29 mouse cellular contexts compared by ENCODE assay signal in the genomic region with DNA sequence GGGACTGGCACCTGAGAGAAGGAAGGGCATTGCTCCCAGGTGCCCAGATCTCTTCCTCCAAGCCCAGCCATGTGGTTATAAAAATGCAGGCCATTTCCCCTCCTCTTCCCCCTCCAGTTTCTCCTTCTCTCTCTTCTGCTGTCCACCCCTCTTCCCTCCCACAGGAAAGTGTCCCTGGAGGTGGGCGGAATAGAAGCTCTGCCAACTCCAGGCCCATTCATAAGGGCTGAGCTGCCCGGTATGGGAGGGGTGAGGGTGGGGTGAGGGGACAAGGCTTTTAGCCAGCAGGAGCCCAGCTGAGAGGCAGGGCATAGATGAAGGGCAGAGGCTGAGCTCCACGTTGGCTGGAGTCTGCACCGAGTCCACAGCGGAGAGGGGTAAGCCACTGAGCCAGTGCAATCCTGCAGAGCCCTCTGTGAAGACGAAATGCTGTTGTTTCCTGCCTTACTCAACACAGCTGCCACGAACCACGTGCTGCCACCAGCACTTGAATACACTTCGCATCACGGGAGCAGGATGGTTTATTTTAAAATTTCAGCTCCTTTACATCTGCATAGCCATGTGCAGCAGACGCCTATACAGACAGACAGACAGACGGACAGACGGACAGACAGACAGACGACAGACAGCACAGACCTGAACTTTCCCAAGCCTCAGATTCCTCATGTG. TPM values are rescaled to one million over a fixed set of nuclear protein-coding genes. Genes with fewer than 3 reads are reported as not detected.
DNase-seq lines count a peak whose midpoint lies in the region; ATAC-seq lines count a peak whose summit lies in the region.
"Had no signal": no experiment of that assay in that cellular context is flagged by ENCODE, and none has a peak within 500 bp of the region (broad histone marks: within the 10 kb centered on the region; RNA-seq: fewer than 3 reads in every experiment).

No protein-coding gene starts in this region.

- 0 out of 2 replicates have a peak overlapping the region, but pooled peaks have one; percentile 4 for H3K27ac ChIP-seq in hindbrain, embryonic 15.5 days (replicated peaks)
- H3K27ac ChIP-seq in hindbrain, embryonic 13.5 days, result no peak overlapping the region
- H3K27ac ChIP-seq: heart, embryonic 13.5 days; limb, embryonic 15.5 days; liver, embryonic 15.5 days had no signal

- no peaks in the 10 kb centered on the region for H3K36me3 ChIP-seq in hindbrain, embryonic 15.5 days
- no peaks in the 10 kb centered on the region for H3K36me3 ChIP-seq in hindbrain, embryonic 13.5 days
- H3K36me3 ChIP-seq: heart, embryonic 13.5 days; limb, embryonic 15.5 days; liver, embryonic 15.5 days had no signal

- peak; percentile 35; the same call in 1 of the 2 replicates for ATAC-seq in hindbrain, embryonic 15.5 days (ENCODE audit: low FRiP score, low read depth)
- no peak for ATAC-seq in hindbrain, embryonic 13.5 days (ENCODE audit: low FRiP score)
- ATAC-seq: CD4-positive, CD25-positive, alpha-beta regulatory T cell, adult 4 months; forebrain, embryonic 14.5 days had no signal

- no peaks in the 10 kb centered on the region for H3K9me3 ChIP-seq in hindbrain, embryonic 15.5 days
- no peaks in the 10 kb centered on the region for H3K9me3 ChIP-seq in hindbrain, embryonic 13.5 days
- H3K9me3 ChIP-seq: heart, embryonic 13.5 days; limb, embryonic 15.5 days; liver, embryonic 15.5 days had no signal

- H3K4me1 ChIP-seq in hindbrain, embryonic 15.5 days (replicated peaks), result peaks cover 29% of the 10 kb centered on the region
- H3K4me1 ChIP-seq in hindbrain, embryonic 13.5 days (replicated peaks), result peaks cover 31% of the 10 kb centered on the region
- H3K4me1 ChIP-seq: liver, embryonic 15.5 days had no signal

- whole genome bisulfite sequencing in hindbrain, embryonic 15.5 days, result 62% methylated on average over 14 of the region's 14 CpGs
- 72% methylated on average over 14 of the region's 14 CpGs for WGBS in hindbrain, embryonic 13.5 days

- no peak overlapping the region for H3K4me3 ChIP-seq in hindbrain, embryonic 15.5 days
- H3K4me3 ChIP-seq in hindbrain, embryonic 13.5 days, result no peak overlapping the region
- H3K4me3 ChIP-seq: heart, embryonic 13.5 days; limb, embryonic 15.5 days; liver, embryonic 15.5 days had no signal

- peak; percentile 39 for DNase-seq in adrenal gland, postnatal 14 days
- DNase-seq in adrenal gland, adult 8-10 months, result no peak
- peak; percentile 18 for DNase-seq in retina, postnatal 1 day
- no peak for DNase-seq in retina, embryonic 14.5 days (ENCODE audit: low spot score)
- peak; percentile 40 for DNase-seq in right cerebral cortex, postnatal 14 days
- DNase-seq in spleen, postnatal 4 days (ENCODE audit: low spot score in 2 of 2), result no peak
- DNase-seq: cerebellum, adult 9-10 months; heart, adult 11 months; kidney, adult 8-10 months; kidney, postnatal 14 days; thymus, postnatal 14 days had no signal

- H3K9ac ChIP-seq in hindbrain, embryonic 15.5 days, result no peak overlapping the region
- no peak overlapping the region for H3K9ac ChIP-seq in hindbrain, embryonic 13.5 days
- H3K9ac ChIP-seq: heart, embryonic 13.5 days; limb, embryonic 15.5 days; liver, embryonic 15.5 days had no signal

- no peak overlapping the region for H3K4me2 ChIP-seq in hindbrain, embryonic 15.5 days
- no peak overlapping the region for H3K4me2 ChIP-seq in hindbrain, embryonic 13.5 days
- H3K4me2 ChIP-seq: heart, embryonic 13.5 days; limb, embryonic 15.5 days; liver, embryonic 15.5 days had no signal

- H3K27me3 ChIP-seq in hindbrain, embryonic 15.5 days, result no peaks in the 10 kb centered on the region
- 0 out of 2 replicates have a peak, but pooled peaks cover 2% of the 10 kb centered on the region for H3K27me3 ChIP-seq in hindbrain, embryonic 13.5 days
- H3K27me3 ChIP-seq: liver, embryonic 15.5 days had no signal

RNA-seq across cellular contexts. Expression of a gene that starts 23.5 kb away (rescaled TPM):
- not detected in 2 replicates for total RNA-seq in adrenal gland, postnatal 14 days (2021)
- total RNA-seq in adrenal gland, adult 8-10 months (2022), result not detected
- 0.16 and 0.25 TPM in 2 replicates for polyA plus RNA-seq in hindbrain, embryonic 15.5 days (2015; fragmentation: Nextera tagmentation; extraction: Ambion mirVana)
- polyA plus RNA-seq in hindbrain, embryonic 13.5 days (2015; fragmentation: Nextera tagmentation; extraction: Ambion mirVana), result not detected in 2 replicates
- total RNA-seq: common myeloid progenitor, adult 5-6 weeks; ES-E14; gastrocnemius, adult 8-10 months; heart, postnatal 25 days; layer of hippocampus, adult 8-10 months; neutrophil, adult 5-6 weeks had no signal
- polyA plus RNA-seq: CD4-positive, CD25-positive, alpha-beta regulatory T cell, adult 4 months; embryonic facial prominence, embryonic 11.5 days; forebrain, embryonic 14.5 days; heart, embryonic 13.5 days; intestine, embryonic 14.5 days; limb, embryonic 15.5 days; liver, embryonic 15.5 days; lung, embryonic 16.5 days; testis, adult 2 months had no signal

RNA-seq across cellular contexts. Expression of a gene that starts 41.5 kb away (rescaled TPM):
- total RNA-seq in adrenal gland, postnatal 14 days (2021), result 72.1 and 92.7 TPM in 2 replicates
- total RNA-seq in adrenal gland, adult 8-10 months (2022), result 100 to 1,000 TPM in 2 of 4 experiments, 10 to 100 TPM in 2; 85.0 to 169 (median 121) TPM
- polyA plus RNA-seq in hindbrain, embryonic 15.5 days (2015; fragmentation: Nextera tagmentation; extraction: Ambion mirVana), result 18.2 and 21.5 TPM in 2 replicates
- polyA plus RNA-seq in hindbrain, embryonic 13.5 days (2015; fragmentation: Nextera tagmentation; extraction: Ambion mirVana), result 9.7 TPM in 2 replicates
- total RNA-seq: common myeloid progenitor, adult 5-6 weeks; neutrophil, adult 5-6 weeks had no signal
- polyA plus RNA-seq: CD4-positive, CD25-positive, alpha-beta regulatory T cell, adult 4 months had no signal

RNA-seq across cellular contexts. Expression of a gene that starts 56.3 kb away (rescaled TPM):
- total RNA-seq in adrenal gland, postnatal 14 days (2021), result 0.26 TPM in 1 of 2 replicates, not detected in the other
- 1 to 10 TPM in 1 of 4 experiments, under 1 TPM in 3; 0.38 to 1.7 (median 0.50) TPM for total RNA-seq in adrenal gland, adult 8-10 months (2022)
- 0.23 and 0.45 TPM in 2 replicates for polyA plus RNA-seq in hindbrain, embryonic 15.5 days (2015; fragmentation: Nextera tagmentation; extraction: Ambion mirVana)
- polyA plus RNA-seq in hindbrain, embryonic 13.5 days (2015; fragmentation: Nextera tagmentation; extraction: Ambion mirVana), result 0.13 and 0.22 TPM in 2 replicates
- total RNA-seq: common myeloid progenitor, adult 5-6 weeks; left cerebral cortex, adult 18-20 months; neutrophil, adult 5-6 weeks had no signal
- polyA plus RNA-seq: CD4-positive, CD25-positive, alpha-beta regulatory T cell, adult 4 months; embryonic facial prominence, embryonic 11.5 days had no signal

Comparison
In these comparisons a context has a peak if more than half of its experiments do, and no peak if none do; other contexts are left out.
1. DNase-seq: peak in adrenal gland, postnatal 14 days (single experiment), retina, postnatal 1 day (single experiment) and right cerebral cortex, postnatal 14 days (single experiment); none in adrenal gland, adult 8-10 months (single experiment), retina, embryonic 14.5 days (single experiment) and spleen, postnatal 4 days (0 of 2).